Mouse (Mus musculus): ENCODE data around the gene Nlrp4c. TPM values are rescaled to one million over a fixed set of nuclear protein-coding genes. Genes with fewer than 3 reads are reported as not detected.

Gene Nlrp4c
- not detected for polyA plus RNA-seq (2017; shearing (Covaris generic))

DNA sequence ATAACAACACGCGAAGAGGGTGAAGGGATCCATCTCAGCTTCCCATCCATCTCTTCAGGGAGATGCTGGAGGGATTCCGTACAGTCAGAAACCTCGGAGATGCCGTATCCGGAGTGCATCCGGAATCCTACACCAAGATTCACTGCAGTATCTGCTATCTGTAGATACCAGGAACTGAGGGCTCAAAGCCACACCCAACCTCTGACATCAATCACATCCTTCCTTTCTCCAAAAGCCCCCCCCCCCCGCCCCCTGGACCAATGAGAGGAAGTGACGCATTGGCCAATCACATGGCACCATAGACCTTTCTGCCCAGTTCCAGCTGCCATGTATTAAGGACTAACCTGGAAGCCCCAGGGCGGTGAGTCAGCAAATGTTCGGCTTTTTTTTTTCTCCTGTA is at the start of gene Nlrp4c:
Gene Nlrp4c, plus strand, starts transcription at position 301 of the 400 bp plus-strand sequence.

DNA sequence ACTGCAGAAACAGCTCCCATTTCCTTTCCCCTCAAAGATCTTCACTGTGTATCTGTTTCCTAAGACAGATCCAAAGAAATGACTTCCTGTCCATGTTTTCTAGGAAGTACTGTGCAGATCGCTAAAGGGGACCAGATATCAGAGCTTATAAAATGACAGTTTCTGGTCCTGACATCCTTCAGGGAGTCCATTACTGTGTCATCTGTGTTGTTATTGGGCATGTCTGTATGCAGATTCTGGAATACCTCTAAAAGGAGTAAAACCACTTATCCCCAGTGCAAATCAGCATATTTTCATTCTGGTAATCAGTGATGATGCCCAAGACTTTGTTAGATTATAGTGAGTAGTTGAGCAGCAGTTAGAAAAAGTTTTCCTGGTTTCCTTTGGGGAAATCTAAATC is 34.1 kb upstream of the Nlrp4c start, which contains the start of gene Vmn1r65:
Gene Vmn1r65, minus strand, starts transcription at position 101 of the 400 bp plus-strand sequence.

Other genes with a start within 250 kb of the Nlrp4c start
- gene Vmn1r63, start 239.7 kb upstream of the Nlrp4c start, polyA plus RNA-seq (2017; shearing (Covaris generic)): not detected
- not detected for gene Vmn1r64, start 160.6 kb upstream of the Nlrp4c start, polyA plus RNA-seq (2017; shearing (Covaris generic))
- not detected for gene Vmn1r65, start 34.2 kb upstream of the Nlrp4c start, polyA plus RNA-seq (2017; shearing (Covaris generic))
- gene Zfp787, start 110.8 kb downstream of the Nlrp4c start, polyA plus RNA-seq (2017; shearing (Covaris generic)): 30.4 TPM
- gene Zfp444, start 127.1 kb downstream of the Nlrp4c start, polyA plus RNA-seq (2017; shearing (Covaris generic)): 10.5 TPM
- not detected for gene Galp, start 151.9 kb downstream of the Nlrp4c start, polyA plus RNA-seq (2017; shearing (Covaris generic))
- gene Zscan5b, start 177.1 kb downstream of the Nlrp4c start, polyA plus RNA-seq (2017; shearing (Covaris generic)): not detected
- not detected for gene Epp13, start 207.5 kb downstream of the Nlrp4c start, polyA plus RNA-seq (2017; shearing (Covaris generic))
- gene Zfp667, start 241.4 kb downstream of the Nlrp4c start, polyA plus RNA-seq (2017; shearing (Covaris generic)): 8.0 TPM

Data from inflammation-experienced regulatory T-cells, adult 16 weeks (primary cell).